Mouse (Mus musculus) heart, postnatal 0 days (tissue): ENCODE data around the gene Krt34. TPM values are rescaled to one million over a fixed set of nuclear protein-coding genes. Genes with fewer than 3 reads are reported as not detected.

Experiments
- ATAC-seq: fragments of 200-750 bp; cut with Nextera tagmentation; 2 replicates; pipeline ENCODE4 v1.8.0; 2017; ENCODE audit warnings: low read depth, moderate number of reproducible peaks, moderate library complexity; ENCODE audit not compliant: insufficient read depth
- DNase-seq: peaks from one replicate; pipeline ENCODE4 v3.0.0-alpha.2; 2016; ENCODE audit warnings: low spot score
- H3K27ac ChIP-seq: fragments of 300-500 bp; sonication (generic); 2 replicates; pipeline ENCODE4 v1.5.1; 2014; ENCODE audit warnings: low read depth, mild to moderate bottlenecking
- H3K27me3 ChIP-seq: fragments of 300-500 bp; sonication (generic); 2 replicates; pipeline ENCODE4 v1.6.1; 2014; ENCODE audit warnings: low read length, mixed read lengths; ENCODE audit not compliant: control insufficient read depth, insufficient read depth
- H3K36me3 ChIP-seq: fragments of 300-500 bp; sonication (generic); replicated peaks from 2 replicates; pipeline ENCODE4 v1.6.1; 2014; ENCODE audit warnings: low read length, mixed read lengths; ENCODE audit not compliant: control insufficient read depth, insufficient read depth
- H3K4me1 ChIP-seq: fragments of 300-500 bp; sonication (generic); 2 replicates; pipeline ENCODE4 v1.6.1; 2014; ENCODE audit warnings: antibody characterized with exemption; ENCODE audit not compliant: control insufficient read depth, insufficient read depth
- H3K4me2 ChIP-seq: fragments of 300-500 bp; sonication (generic); 2 replicates; pipeline ENCODE4 v1.6.1; 2014; ENCODE audit warnings: low read depth, mild to moderate bottlenecking, low read length, moderate library complexity
- H3K4me3 ChIP-seq: fragments of 300-500 bp; sonication (generic); 2 replicates; pipeline ENCODE4 v1.5.1; 2014; ENCODE audit warnings: low read depth, low read length
- H3K9ac ChIP-seq: fragments of 300-500 bp; sonication (generic); replicated peaks from 2 replicates; pipeline ENCODE4 v1.6.1; 2014; ENCODE audit warnings: low read depth, low read length, mixed read lengths
- H3K9me3 ChIP-seq: fragments of 300-500 bp; sonication (generic); replicated peaks from 2 replicates; pipeline ENCODE4 v1.6.1; 2016; ENCODE audit warnings: low read length; ENCODE audit not compliant: control insufficient read depth
- CTCF ChIP-seq: IDR thresholded peaks from 2 replicates; pipeline ENCODE4 v1.5.1; 2016; ENCODE audit warnings: antibody characterized with exemption, control low read depth, low read depth
- EP300 ChIP-seq: IDR thresholded peaks from 2 replicates; pipeline ENCODE4 v1.6.1; 2016; ENCODE audit warnings: antibody characterized with exemption, low read depth
- WGBS: fragments of 180-500 bp; shearing (Covaris S2); extraction: QIAGEN DNeasy Blood & Tissue Kit; methylation state at CpG from one replicate; pipeline ENCODE4 v1.1.7; 2014; 5-methylcytosine and 5-hydroxymethylcytosine counted together
- polyA plus RNA-seq: library from polyadenylated mRNA; unstranded; fragments of >200 nt; fragmentation: Nextera tagmentation; extraction: Ambion mirVana; gene quantifications from 2 replicates; pipeline ENCODE4 v1.2.1, GENCODE M21; 2015
- total RNA-seq: library from RNA; depleted of rRNA; stranded (reverse); fragments of >200 nt; gene quantifications from 2 replicates; pipeline ENCODE4 v1.2.3, GENCODE M21; 2014; ENCODE audit warnings: low replicate concordance

The Krt34 gene
- total and polyA plus RNA-seq, 2 experiments from 2014 or later, result not detected

DNA sequence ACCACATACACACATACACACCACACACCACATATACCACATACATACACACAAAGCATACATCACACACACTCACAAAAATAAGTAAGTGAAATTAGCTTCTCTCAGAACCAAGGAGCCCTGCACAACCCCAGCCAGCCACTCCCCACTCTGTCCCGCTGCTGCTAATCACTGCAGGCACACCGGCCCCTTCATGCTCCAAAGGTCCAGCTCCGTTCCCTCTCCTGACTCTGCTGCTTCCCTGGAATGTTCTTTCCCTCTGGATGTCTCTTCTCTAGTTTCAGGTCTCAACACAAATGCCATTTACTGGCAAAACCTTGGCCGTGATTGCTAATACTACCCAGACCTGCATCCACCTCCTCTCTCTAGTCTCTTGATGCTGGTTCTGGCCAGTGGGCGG is 30.7 kb downstream of the Krt34 start:
- H3K4me1 ChIP-seq, result no peaks in the 10 kb centered on the region

DNA sequence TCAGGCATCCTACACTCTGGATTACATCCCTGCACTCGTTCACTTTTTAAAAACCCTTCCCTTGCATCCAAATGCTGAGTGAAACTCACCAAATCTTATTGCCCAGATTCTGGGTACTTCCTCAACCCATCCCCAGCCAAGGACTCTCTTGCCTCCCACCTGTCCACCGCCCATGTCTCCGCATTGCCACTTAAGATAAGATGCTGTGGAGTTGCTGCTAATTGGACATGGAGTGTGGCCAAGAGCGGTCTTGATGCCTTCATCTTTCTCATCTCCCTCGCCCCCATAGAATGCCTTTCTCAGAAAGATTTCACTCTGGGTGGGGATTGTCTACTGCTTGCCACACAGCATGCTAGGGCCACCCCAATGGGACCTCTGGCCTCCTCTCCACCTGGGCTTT is 33.0 kb downstream of the Krt34 start:
- H3K36me3 ChIP-seq, result no peaks in the 10 kb centered on the region
- no peak overlapping the region for H3K27ac ChIP-seq
- TF ChIP-seq CTCF (no peak), EP300 (no peak)
- H3K9me3 ChIP-seq, result no peaks in the 10 kb centered on the region
- no peaks in the 10 kb centered on the region for H3K4me1 ChIP-seq
- H3K27me3 ChIP-seq, result no peaks in the 10 kb centered on the region
- H3K4me2 ChIP-seq, result no peak overlapping the region
- ATAC-seq (no peak), DNase-seq (no peak)
- 55% methylated on average over 5 of the region's 5 CpGs for WGBS
- H3K4me3 ChIP-seq, result no peak overlapping the region
- H3K9ac ChIP-seq, result no peak overlapping the region

More for the DNA sequence above, 30.7 kb downstream of the Krt34 start:
- Histone ChIP-seq H3K9ac (no peak overlapping the region), H3K36me3 (no peaks in the 10 kb centered on the region), H3K4me3 (no peak overlapping the region), H3K27ac (no peak overlapping the region), H3K4me2 (no peak overlapping the region), H3K9me3 (no peaks in the 10 kb centered on the region), H3K27me3 (no peaks in the 10 kb centered on the region)
- TF ChIP-seq EP300 (no peak), CTCF (no peak)
- no peak for ATAC-seq
- 85% methylated on average over 5 of the region's 5 CpGs for WGBS
- DNase-seq, result no peak

DNA sequence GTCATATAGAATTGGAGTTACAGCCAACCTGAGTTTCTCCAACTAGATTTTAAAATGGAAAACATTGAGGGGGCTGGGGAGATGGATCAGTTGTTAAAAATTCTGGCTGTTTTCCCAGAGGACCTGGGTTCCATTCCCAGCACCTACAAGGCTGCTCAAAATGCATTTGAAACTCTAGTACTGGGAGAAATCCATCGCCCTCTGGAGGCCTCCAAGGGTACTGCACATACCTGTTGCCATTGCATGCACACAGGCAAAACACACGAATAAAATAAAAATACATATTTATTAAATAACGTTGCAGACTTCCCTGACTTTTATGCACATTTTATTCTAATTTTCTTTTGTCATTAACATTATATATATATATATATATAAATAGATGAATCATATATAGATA is 34.7 kb downstream of the Krt34 start:
- TF ChIP-seq EP300, result no peak
- peak; percentile 27; the same call in 1 of the 2 replicates for TF ChIP-seq CTCF
- no peak overlapping the region for H3K4me3 ChIP-seq
- DNase-seq (no peak), ATAC-seq (no peak)
- 47% methylated on average over 3 of the region's 3 CpGs for WGBS
- no peak overlapping the region for H3K9ac ChIP-seq
- H3K9me3 ChIP-seq, result no peaks in the 10 kb centered on the region
- no peaks in the 10 kb centered on the region for H3K4me1 ChIP-seq
- no peaks in the 10 kb centered on the region for H3K36me3 ChIP-seq
- H3K27me3 ChIP-seq, result no peaks in the 10 kb centered on the region
- no peak overlapping the region for H3K4me2 ChIP-seq
- H3K27ac ChIP-seq, result no peak overlapping the region

DNA sequence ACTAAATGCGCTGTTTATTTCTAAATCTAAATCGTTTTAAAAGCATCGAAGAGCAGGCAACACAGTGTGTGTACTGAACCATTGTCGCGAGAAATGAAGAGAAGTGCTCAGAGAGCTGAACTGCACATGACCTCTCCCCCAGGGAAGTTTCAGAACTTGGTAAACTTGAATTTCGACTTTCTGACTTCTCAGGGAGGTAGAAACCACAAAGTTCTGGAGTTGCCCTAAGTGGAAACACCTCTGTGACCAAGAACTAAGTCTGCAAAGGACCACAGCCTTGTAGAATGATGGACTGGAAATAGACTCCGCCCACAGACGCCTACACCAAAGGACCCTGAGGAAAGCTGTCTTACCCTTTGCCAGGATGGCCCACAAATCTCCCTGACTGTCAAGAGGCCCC is 35.4 kb downstream of the Krt34 start:
- H3K9ac ChIP-seq, result no peak overlapping the region
- H3K27ac ChIP-seq, result no peak overlapping the region
- TF ChIP-seq EP300 (no peak), CTCF (no peak)
- no peak overlapping the region for H3K4me2 ChIP-seq
- H3K27me3 ChIP-seq, result no peaks in the 10 kb centered on the region
- H3K9me3 ChIP-seq, result no peaks in the 10 kb centered on the region
- no peaks in the 10 kb centered on the region for H3K36me3 ChIP-seq
- H3K4me1 ChIP-seq, result no peaks in the 10 kb centered on the region
- DNase-seq (no peak), ATAC-seq (no peak)
- WGBS, result 85% methylated on average over 8 of the region's 8 CpGs
- no peak overlapping the region for H3K4me3 ChIP-seq

DNA sequence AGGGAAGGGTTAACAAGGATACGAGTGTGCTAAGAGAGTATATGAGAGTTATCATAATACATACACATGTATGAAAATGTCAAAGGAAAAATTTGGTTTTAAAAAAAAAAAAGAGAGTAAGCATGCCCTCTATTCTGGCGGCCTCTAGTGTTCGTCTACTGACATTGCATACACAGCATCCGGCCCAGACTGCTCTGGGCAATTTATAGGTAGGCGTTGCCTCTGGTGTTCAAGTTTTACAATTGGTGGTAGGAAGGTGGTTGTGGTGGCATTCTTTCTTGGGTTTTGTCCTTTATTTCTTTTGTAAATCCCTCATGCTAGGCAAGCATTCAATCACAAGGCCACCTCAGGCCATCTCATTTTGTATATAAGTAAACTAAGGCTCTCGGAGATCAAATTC is 36.5 kb downstream of the Krt34 start:
- Histone ChIP-seq H3K27me3 (no peaks in the 10 kb centered on the region), H3K4me2 (no peak overlapping the region), H3K27ac (no peak overlapping the region), H3K9ac (no peak overlapping the region), H3K36me3 (no peaks in the 10 kb centered on the region), H3K4me1 (no peaks in the 10 kb centered on the region), H3K9me3 (no peaks in the 10 kb centered on the region), H3K4me3 (no peak overlapping the region)
- DNase-seq, result peak; percentile 38
- WGBS, result 23% methylated on average over 6 of the region's 6 CpGs
- no peak for ATAC-seq
- TF ChIP-seq CTCF (peak; percentile 74), EP300 (no peak)

DNA sequence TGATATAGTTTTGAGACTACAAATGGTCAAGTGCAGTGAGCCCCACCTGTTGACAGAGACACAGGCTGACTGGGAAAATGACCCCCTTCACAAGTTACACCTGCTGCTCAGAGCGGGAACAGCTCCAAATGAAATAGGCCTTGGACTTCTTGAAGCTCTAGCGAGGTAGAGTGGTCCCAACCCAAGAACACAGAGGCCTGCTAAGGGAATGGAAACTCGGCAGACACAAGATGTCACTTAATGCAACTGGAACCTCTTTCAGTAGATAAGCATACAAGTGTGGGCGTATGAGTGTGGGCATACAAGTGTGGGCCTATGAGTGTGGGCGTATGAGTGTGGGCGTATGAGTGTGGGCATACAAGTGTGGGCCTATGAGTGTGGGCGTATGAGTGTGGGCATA is 42.3 kb downstream of the Krt34 start:
- Histone ChIP-seq H3K27ac (no peak overlapping the region), H3K36me3 (no peaks in the 10 kb centered on the region), H3K4me1 (no peaks in the 10 kb centered on the region), H3K9me3 (no peaks in the 10 kb centered on the region), H3K4me3 (no peak overlapping the region), H3K27me3 (0 out of 2 replicates have a peak, but pooled peaks cover 7% of the 10 kb centered on the region), H3K4me2 (no peak overlapping the region), H3K9ac (no peak overlapping the region)
- TF ChIP-seq CTCF (no peak), EP300 (no peak)
- no peak for ATAC-seq
- DNase-seq, result no peak
- 74% methylated on average over 7 of the region's 7 CpGs for WGBS
